Mouse (Mus musculus): Measurements from ENCODE around the gene Per2.

Per2 gene

DNA sequence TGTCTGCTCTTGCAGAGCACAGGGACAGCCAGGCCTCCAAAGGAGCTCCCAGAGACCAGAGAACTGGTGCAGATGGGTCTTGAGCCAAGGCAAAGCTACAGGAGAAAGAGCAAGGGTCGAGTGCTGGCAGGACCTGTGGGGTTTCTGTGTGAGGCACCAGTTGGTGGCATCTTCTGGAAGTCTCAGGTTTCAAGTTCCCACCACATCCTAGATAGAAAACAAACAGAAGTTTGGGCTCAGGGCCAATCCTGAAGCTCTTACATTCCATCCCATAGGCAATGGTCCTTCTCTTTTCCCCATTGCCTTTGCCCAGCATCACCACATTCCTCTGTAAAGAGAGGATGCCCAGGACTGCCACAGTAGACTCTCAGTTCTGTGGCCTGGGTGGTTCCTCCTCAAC lies 54.1 kb downstream of the Per2 start:
- intact Hi-C loops (cut with DNase I), result no loop called here

DNA sequence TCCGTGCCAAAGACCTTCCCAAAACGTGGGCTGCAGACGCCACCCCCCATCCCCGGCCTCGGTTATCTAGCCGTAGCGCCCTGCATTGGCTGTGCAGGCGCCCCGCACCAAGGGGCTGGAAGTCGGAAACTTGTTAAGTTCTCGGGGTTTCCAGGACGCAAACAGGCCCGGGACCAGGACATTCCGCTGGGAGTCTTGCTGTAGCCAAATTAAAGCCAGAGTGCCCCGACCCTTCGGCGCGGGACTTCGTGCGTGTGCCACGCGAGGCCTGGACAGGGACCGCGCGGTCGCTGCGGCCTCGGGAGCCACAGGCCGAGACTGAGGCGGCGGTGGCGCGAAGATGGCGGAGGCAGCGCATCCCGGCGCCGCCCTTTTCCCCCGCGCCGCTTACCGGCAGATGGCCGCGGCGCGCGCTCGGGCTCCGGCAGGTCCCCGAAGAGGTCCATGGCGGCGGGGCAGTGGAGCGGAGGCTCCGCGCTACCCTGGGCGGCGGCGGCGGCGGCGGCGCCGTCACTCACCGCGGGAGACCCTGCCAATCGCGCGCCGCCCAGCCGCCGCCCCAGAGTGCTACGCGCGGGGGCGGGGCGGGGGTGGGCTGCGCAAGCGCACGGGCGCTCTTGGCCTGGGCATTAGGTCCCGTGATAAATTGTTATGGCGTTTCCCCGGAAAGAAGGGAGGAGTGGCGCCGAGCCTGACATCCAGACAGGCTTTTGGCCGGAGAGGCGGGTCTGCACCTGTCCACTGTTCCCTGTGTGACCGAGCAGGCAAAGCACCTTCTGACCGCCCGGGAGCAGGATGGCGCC lies 60.7 kb downstream of the Per2 start, which contains the start of gene Ilkap:
Gene Ilkap, minus strand, starts transcription at position 556 of the 803 bp plus-strand sequence.
- intact Hi-C loops (cut with DNase I), result no loop called here

DNA sequence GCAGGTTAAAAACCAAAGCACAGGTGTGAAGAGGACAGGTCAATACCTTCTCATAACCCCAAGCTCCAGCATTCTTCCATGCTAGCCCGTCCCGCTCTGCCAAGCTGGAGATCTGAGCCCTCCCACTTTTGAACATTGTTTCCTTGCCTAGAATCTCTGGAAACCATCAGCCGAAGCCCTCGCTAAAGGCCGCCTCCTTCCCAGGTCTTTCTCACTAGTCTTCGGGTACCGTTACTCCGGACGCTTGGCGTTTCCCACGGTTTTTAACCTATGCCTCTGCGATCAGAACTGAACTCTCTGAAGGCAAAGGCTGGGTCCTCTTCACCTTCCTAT lies 61.2 kb downstream of the Per2 start:
- intact Hi-C loops (cut with DNase I), result no loop called here

DNA sequence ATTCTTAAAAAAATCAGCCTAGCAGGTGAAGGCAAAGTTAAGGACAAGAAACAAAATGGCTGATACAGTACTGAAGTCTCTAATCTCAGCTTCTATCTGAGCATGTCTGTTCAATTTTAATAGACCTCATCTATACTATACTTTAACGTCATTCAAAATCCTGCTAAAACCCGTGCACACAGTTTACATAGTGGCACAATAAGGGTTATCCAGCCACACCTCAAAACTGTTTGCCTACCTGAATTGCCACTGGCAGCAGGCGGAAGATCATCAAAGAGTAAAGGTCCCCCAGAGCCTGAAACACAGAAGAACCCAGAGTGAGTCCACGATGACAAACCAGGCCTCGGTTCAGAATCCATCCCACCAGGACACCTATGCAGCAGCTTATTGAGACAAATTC lies 68.8 kb downstream of the Per2 start:
- intact Hi-C loops (cut with DNase I), result no loop called here

DNA sequence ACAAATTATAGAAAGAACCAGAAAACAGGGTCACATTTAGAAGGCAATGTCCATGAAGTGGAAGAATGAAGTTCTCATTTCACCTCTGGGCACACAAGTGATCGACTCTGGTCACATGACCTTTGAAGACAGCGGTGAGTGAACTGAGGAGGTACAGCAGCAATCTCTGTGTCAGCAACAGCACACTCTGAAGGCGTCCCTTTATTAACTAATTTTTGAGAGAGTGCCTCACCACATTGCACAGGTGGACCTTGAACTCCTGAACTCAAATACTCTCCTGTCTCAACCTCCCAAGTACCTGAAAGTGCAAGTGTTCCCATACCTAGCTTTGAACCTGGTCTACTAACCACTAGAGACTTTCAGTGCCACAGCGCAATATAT lies 78.0 kb downstream of the Per2 start:
- intact Hi-C loops (cut with DNase I), result no loop called here

DNA sequence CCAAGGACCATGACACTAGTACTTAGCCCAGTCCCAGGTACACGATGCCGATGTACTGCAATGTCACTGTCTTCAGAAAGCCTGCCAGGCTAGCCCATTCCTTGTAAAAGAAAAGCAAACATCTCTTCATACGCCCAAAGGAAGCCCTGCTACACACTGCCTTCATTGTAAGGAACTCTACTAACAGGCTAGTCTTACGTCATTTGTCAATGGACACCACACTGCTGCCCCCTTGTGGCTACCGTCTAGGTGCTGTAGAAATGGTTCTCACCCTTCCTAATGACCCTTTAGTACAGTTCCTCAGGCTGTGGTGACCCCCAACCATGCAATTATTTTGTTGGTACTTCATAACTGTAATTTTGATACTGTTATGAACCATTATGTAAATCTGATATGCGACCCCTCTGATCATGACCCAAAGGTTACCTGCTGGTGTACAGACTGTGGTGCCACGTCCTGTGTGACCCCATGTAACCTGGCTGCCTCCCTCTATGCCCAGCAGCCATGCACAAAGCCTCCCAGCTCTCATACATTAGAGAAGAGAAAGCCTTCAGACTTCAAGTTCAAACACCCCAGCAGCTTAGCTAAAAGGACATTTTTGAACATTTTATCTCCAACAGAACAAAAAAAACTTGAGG lies 78.6 kb downstream of the Per2 start:
- intact Hi-C loops (cut with DNase I), result no loop called here

DNA sequence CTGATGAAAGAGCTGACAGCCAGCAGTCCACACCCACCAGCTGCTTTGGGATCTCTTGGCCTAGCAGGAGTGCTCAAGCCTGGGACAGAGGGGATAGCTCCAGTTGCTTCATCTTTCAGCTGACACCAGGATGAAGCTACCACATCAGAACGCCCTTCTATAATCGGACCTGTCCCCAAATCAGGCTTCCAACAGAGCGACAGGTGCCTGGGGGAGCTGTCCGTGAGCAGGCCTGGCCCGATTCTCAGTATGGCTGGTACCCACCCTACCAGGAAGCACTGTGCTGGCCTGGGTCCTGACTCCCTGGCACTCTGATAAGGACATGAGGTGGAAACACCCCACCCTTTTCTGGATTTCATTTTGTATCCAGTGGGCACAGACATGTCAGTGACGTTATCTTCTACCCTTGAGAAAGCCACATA lies 85.7 kb downstream of the Per2 start:
- intact Hi-C loops (cut with DNase I), result no loop called here

DNA sequence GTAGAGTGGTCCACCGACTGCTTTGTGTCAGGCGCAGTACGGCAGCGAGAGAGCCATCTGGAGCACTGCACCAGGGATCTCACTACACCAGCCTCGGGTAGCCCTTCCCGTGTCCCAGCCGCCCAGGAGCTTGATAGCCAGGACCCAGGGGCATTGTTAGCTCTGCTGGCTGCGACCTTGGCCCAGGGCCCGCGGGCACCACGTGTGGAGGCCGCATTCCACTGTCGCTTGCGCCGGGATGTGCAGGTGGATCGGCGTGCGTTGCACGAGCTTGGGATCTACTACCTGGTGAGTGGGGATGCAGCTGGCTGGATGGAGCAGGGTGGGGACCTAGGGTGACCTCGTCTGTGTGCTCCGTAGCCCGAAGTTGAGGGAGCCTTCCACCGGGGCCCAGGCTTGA lies 89.1 kb downstream of the Per2 start:
- intact Hi-C loops (cut with DNase I), result no loop called here

DNA sequence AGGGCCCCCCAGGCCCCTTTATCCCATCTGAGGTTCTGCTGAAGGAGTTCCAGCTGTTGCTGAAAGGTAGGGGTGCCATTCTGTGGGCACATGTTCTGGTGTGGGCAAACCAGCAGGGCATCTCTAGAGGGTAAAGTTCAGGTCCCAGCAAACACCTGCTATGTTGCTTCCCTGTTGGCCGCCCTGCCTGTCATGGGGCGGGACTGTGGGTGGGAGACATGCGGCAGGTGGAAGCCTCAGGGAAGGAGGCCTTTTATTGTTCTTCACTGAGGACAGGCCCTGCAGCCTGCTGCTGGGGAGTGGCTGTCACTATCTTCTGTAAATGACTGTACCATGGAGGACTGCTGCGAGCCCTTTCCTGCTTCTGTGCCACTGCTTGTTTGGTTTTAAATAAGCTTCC lies 89.7 kb downstream of the Per2 start:
- intact Hi-C loops (cut with DNase I), result no loop called here

DNA sequence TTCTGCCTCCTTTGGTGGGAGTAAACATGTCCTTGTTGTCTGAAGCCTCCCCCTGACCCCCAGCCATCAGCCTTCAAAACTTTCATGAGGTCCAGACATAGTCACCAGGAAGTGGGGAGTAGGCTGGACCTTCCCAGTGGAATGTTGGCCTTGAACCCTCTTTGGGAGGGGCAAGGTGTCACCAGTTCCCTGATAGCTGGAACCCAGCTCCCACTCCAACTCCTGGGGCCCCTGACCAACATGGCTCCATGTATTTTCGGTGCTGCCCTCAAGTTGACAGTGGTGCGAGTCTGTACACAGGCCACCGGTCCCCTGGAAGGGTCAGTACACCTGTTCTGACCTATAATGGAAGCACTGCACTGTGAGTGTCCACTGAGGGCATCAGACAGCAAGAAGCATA lies 91.8 kb downstream of the Per2 start:
- intact Hi-C loops (cut with DNase I), result no loop called here

DNA sequence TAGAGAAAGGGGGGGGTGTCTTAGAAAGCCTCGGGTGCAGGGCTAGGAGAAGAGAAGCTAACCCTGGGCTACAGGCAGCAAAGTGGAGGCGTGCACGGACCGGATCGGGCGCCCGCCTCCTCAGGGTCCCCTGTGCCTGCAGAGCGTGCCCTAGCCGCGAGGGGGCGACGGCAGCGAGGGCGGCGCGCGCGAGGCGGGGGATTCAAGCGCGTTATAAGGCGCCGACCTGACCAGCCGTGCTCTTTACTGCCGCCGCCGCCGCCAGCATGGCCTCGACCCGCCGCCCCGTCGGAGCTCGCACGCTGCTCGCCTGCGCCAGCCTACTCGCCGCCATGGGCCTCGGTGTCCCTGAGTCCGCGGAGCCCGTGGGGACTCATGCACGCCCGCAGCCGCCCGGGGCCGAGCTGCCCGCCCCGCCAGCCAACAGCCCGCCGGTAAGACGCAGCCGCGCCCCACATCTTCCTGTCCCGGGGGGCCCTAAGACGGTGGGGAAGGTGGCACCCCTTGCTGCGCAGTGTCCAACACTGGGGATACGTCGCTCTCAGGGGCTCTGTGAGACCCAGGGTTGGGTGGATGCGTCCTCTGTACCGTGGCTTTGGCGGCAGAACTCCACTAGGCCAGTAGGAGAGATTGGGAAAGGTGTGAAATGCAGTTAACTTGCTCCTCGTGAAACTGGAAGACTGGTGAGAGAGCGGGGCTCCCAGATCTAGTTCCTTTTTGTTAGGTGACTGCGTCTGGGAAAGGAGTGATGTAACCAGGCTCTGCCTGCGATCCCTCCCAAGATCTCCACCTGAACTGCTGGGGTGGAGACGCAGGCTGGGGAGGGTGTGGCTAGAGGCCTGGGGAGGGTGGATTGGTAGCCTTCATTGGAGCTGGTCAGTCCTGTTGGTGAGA lies 92.7 kb downstream of the Per2 start, which contains the start of gene Erfe:
Gene Erfe, plus strand, starts transcription at position 216 of the 894 bp plus-strand sequence.
- intact Hi-C loops (cut with DNase I), result no loop called here

Measured in adrenal gland (tissue).